Mouse (Mus musculus) activated CD4-positive, CD25-positive, alpha-beta regulatory T cell (primary cell): ENCODE data around the gene Rara. TPM values are rescaled to one million over a fixed set of nuclear protein-coding genes. Genes with fewer than 3 reads are reported as not detected.

Experiments used
- polyA plus RNA-seq, 2 experiments: library from polyadenylated mRNA; unstranded; fragments of 100-300 nt; shearing (Covaris generic); gene quantifications; one replicate each; pipeline ENCODE4 v1.2.1; 2017

The Rara gene
- polyA plus RNA-seq, result 10 to 100 TPM; 42.7 to 74.8 TPM

GRCm38 (mm10) chr11:98927438-98928076, at the start of gene Rara:
Gene Rara, plus strand, starts transcription at chr11:98927818.

GRCm38 (mm10) chr11:98907437-98908173, 20.0 kb upstream of the Rara start, which contains the start of gene Cdc6:
Gene Cdc6, plus strand, starts transcription at chr11:98907801.

GRCm38 (mm10) chr11:98982773-98983133, 55.1 kb downstream of the Rara start, which contains the start of gene Gjd3:
Gene Gjd3, minus strand, starts transcription at chr11:98983016.

GRCm38 (mm10) chr11:99023500-99024467, 96.2 kb downstream of the Rara start, which contains the start of gene Top2a:
Gene Top2a, minus strand, starts transcription at chr11:99024189.

Other genes starting within 250 kb of the Rara start
- 100 to 1,000 TPM; 120 to 151 TPM for gene Psmd3, start 245.3 kb upstream of the Rara start, polyA plus RNA-seq
- gene Csf3, start 226.6 kb upstream of the Rara start, polyA plus RNA-seq, result not detected
- 10 to 100 TPM; 35.5 to 58.3 TPM for gene Med24, start 198.4 kb upstream of the Rara start, polyA plus RNA-seq
- gene Thra, start 187.2 kb upstream of the Rara start, polyA plus RNA-seq, result 1 to 10 TPM; 1.5 to 5.7 TPM
- gene Nr1d1, start 152.5 kb upstream of the Rara start, polyA plus RNA-seq, result 1 to 10 TPM in 1 of 2 experiments, under 1 TPM in 1; 0.90 to 4.9 TPM
- 10 to 100 TPM; 20.7 to 23.0 TPM for gene Msl1, start 132.3 kb upstream of the Rara start, polyA plus RNA-seq
- 10 to 100 TPM; 57.3 to 71.1 TPM for gene Casc3, start 122.9 kb upstream of the Rara start, polyA plus RNA-seq
- gene Rapgefl1, start 91.0 kb upstream of the Rara start, polyA plus RNA-seq, result under 1 TPM in 1 of 2 experiments, not detected in 1; 0.38 TPM
- gene Wipf2, start 64.2 kb upstream of the Rara start, polyA plus RNA-seq, result 1 to 10 TPM; 3.2 to 4.3 TPM
- gene Cdc6, start 20.0 kb upstream of the Rara start, polyA plus RNA-seq, result 10 to 100 TPM; 12.5 to 14.6 TPM
- under 1 TPM; 0.36 to 0.64 TPM for gene Gjd3, start 55.2 kb downstream of the Rara start, polyA plus RNA-seq
- gene Top2a, start 96.4 kb downstream of the Rara start, polyA plus RNA-seq, result 10 to 100 TPM; 49.4 to 51.6 TPM
- gene Igfbp4, start 113.4 kb downstream of the Rara start, polyA plus RNA-seq, result 100 to 1,000 TPM; 347 to 701 TPM
- 1 to 10 TPM in 1 of 2 experiments, under 1 TPM in 1; 0.55 to 1.3 TPM for gene Tns4, start 161.5 kb downstream of the Rara start, polyA plus RNA-seq
- gene Ccr7, start 227.3 kb downstream of the Rara start, polyA plus RNA-seq, result 100 to 1,000 TPM; 268 to 861 TPM